Mouse (Mus musculus) urinary bladder, postnatal 10 days (tissue): Measurements from ENCODE around the gene Tm2d3.

Experiments used
- DNase-seq: peaks from one replicate; pipeline ENCODE4 v3.0.0; 2022; ENCODE audit warnings: low spot score

The Tm2d3 gene

DNA sequence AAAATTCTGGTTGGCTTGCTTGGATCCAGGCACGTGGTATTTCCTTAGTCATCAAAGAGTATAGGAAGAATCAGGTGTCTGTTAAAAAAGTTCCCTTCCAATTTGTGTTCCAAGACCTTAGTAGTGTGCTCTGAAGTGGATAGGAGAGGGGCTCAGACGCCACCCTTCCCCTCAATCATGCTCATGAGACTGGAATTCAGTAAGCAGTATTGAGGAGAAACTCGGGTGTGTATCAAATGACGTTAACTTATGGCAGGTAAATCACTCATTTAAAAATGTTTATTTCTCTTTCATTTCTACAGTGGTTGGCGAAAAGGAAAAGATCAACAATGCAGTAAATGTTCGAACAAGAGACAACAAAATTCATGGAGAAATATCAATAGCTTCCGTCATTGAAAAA is at the start of gene Tm2d3:
Gene Tm2d3, plus strand, starts transcription at position 301 of the 400 bp plus-strand sequence.
- no peak for DNase-seq

DNA sequence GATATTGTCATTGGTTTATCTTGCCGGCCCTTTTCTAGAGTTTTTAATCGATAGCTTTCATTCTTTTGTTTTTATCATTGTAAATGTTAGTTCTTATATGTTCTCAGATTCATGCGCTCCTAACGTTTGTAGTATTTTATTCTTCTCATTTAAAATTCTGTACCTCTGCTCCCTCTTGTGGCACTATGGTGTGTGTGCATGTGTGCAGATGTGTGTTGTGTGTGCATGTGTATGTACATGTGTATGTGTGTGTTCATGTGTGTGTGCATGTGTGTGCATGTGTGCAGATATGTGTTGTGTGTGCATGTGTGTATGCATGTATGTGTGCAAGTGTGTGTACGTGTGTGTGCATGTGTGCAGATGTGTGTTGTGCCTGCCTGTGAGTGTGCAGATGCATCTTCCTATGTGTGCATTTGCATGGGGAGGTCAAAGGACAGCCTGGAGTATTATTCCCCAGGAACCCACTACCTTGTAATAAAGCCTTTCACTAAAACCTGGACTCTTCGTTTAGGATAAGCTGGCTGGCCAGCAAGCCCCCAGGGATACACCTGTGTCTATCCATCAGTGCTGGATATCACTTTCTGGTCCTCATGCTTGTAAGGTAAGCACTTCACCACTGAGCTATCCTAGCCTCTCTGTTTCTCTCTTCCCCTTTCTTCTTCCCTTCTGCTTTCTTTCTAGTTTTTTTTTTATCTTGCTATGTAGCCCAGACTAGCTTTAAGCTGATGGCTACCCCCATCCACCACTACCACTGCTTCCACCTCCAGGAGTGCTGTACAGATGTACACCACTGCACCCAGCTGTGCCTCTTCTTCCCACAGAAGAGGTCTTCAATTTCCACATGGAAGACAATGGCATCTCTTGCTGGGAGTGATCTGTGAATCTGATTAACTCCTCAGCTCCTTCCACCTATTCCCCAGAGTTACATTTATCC is 48.3 kb upstream of the Tm2d3 start:
- no peak for DNase-seq

DNA sequence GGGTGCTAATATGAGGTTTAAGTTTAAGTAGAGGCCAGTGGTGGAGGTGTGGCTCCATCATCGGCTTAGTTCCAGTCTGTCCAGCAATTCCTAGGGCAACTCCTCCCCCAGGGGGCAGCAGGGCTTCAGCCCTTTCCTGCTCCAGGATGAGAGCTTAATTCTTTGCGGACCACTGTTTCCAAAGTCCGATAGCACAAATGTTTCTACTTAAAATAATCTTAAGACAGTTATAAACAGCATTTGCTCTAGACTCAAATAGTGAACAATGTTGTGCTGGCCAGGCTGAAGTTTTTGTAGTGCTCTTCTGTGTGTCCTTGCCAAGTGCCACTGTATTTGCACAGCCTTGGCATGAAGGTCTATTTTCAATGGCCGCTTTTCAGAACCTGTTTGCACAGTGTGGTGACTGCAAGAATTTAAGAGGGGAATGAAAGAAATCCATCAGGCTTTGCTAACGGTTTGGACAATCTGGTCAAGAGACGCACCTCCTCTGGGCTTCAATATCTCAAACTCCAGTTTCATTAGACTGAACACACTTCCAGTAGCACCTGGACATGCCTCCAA is 47.0 kb upstream of the Tm2d3 start:
- DNase-seq = no peak

DNA sequence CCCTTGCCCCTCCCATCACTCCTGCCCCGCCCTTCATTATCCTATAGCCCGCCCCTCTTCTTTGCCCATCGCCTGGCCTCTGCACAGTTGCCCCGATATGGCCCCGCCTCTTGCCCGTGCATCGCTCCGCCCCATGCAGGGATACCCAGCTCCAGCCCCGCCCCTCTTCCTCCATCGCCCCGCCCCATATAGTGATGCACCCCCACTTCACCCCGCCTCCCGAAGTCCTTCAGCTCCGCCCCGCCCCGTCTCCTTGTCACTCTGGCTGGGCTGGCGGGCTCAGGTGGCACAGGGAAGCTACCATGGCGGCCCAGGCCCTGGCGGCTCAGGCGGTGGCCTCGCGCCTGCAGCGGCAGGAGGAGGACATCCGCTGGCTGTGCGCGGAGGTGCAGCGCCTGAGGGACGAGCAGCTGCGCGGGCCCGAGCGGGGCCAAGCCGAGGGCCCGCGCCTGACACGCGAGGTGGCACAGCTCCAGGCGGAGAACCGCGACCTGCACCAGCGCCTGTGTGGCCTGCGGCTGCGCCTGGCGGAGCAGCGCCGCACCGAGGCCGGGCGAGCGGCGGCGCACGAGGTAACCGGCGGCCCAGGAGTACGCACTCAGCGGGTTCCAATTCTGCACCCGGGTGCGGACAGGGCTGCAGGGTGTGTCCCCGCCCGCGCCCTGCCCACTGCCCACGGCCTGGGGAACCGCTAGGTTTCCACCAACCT is 46.2 kb upstream of the Tm2d3 start, which contains the start of gene Tarsl2:
Gene Tarsl2, plus strand, starts transcription at position 256 of the 709 bp plus-strand sequence.
- peak; percentile 84 for DNase-seq

DNA sequence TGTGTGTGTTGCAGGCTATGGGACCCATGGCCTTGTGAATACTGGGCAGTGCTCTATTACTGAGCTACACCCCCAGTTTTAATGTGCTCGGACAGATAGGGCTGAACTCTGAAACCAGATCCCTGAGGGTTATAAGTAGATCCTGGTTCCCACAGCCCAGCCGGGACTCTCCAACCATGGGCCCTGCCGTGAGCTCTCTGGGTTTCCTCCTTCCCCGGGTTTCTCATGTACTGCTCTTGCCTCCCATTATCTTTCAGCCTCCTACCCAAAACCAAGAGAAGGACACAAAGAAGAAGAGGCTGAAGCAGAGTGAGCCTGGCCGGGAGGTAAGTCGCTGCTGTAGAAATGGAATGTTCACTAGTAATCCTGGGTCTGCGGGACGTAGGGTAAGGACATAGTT is 45.0 kb upstream of the Tm2d3 start:
- DNase-seq = no peak

DNA sequence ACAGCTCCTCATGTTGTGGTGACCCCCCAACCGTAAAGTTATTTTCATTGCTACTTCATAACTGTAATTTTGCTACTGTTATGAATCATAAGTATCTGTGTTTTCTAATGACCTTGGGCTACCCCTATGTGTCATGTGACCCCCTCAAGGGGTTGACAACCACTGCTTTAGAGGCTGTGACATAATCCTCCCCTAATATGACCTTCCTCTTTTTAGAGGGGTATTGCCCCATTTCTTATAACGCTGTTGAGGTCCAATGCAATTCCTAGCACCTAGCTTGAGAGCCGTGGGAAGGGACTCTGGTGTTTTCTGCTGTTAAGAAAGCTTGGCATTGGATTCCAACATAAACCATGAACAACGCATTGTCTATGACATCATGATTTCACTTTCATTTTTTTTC is 40.3 kb upstream of the Tm2d3 start:
- DNase-seq = no peak

DNA sequence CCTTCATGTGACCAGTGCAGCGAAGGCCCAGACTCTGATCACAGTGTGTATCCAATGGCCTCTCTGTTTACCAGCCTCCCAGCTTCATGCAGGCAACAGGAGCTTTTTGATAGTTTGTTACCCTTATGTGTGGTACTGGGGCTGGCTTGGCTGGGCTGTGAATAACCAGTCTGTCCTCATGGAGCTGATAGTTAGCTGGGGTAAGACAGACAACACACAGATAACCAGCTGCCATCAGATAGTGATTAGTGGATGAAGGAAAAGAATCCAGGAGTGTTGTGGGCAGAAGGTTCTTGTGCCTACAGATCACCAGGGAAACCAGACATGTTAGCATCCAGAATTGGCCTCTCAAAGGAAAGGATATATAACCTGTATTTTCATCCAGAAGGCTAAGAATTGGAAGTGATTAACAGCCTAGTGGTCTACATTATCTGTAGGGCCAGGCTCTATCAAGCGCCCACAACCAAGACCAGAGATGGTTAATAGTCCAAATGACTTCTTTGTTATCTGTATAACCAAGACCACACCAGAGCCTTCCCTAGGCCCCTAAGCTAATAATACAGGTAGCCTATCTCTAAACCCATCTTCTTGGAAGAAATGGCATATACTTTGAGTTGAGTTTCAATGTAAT is 33.4 kb upstream of the Tm2d3 start:
- no peak for DNase-seq

DNA sequence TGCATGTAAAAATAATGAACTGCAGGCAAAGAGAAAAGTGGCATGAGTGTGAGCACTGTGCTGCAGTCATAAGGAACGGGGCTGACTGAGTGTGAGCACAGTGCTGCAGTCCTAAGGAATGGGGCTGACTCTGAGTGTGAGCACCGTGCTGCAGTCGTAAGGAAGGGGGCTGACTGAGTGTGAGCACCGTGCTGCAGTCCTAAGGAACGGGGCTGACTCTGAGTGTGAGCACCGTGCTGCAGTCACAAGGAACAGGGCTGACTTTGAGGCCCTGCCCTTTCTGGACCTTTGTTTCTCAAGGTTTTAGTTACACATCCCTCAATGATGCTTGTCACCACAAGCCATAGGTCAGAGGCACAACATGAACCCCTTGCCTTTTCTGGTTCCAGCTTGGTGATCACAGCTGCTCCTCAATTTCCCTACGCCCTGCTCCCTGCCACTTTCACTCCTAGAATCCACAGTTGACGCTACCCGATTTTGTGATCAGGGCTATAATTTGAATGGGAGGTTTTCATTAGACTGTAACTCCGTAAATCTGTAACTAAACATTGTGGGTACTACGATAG is 27.7 kb upstream of the Tm2d3 start:
- no peak for DNase-seq

DNA sequence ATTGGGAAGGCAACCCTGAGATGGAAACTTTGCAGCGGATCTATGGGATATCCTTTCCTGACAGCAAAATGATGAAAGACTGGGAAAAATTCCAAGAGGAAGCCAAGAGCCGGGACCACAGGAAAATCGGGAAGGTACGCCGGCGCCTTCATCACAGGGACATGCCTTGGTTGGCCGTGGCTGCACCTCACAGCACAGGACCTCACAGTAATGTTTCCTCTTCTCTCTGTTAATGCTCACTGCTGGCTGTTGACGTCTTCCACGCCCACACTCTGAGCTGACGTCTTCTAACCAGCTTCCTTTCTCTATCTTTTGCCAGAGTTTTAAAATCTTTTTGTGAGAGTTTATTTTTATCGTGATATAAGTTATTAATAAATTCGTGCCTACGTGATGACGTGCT is 27.1 kb upstream of the Tm2d3 start:
- DNase-seq = no peak

DNA sequence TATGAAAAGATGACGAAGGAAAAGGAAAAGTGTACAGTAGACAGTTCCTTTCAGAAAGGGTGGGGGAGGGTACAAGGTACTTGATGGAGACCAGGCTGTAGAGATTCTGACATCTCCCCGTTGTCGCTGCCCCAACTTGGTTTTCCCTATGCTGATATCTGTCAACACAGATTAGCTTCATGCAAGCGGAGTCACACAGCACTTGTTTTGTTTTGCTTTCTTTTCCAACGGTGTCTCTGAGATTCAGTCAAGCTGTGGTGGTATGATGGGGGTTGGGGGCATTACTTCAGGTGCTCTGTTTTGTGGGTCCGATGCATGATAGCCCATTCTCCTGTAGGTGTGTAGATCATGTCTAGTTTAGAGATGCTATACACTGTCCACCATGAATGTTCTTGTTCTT is 23.5 kb upstream of the Tm2d3 start:
- no peak for DNase-seq

DNA sequence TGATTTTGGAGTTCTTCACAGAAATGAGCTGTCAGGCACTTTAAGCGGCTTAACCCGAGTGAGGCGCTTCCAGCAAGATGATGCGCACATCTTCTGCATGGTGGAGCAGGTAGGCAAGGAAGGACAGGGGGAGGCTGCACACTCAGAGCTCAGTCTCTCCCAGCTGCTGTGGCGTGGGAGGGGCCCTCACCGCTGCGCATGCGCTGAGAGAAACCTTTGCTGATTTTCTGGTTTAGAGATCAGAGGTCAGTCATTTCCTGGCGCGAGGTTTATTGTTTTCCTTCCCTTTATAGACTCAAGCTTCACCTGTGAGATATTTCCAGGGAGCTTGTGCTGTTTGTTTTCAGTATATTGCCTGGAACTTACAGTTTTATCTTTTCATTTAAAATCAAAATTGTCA is 12.9 kb upstream of the Tm2d3 start:
- DNase-seq = no peak

DNA sequence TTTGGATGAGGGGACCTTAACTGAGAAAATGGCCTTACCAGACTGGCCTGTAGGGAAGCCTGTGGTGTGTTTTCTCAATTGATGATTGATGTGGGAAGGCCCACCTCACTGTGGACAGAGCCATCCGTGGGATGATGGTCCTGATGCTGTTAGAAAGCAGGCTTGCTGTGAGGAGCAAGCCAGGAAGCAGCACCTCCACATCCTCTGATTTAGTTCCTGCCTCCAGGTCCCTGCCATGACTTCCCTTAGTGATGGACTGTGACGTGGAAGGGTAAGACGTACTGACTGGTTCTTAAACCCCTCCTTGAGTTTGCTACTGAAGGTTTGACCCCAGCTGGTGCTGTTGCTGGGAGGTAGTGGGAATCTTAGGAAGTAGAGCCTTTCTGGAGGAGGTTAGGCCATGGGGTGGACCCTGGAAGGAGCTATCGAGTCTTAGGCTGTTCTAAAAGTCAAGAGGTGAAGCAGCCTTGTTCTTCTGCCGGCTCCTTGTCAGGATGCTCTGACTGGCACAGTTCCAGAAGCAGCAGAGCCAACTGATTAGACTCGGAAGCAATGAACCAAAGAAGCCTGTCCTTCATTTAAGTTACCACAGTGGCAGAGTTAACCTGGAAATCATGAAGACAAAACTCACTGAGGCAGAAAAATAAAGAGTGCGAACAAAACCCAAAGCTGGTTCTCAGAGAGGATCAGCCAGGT is 11.9 kb upstream of the Tm2d3 start:
- no peak for DNase-seq

DNA sequence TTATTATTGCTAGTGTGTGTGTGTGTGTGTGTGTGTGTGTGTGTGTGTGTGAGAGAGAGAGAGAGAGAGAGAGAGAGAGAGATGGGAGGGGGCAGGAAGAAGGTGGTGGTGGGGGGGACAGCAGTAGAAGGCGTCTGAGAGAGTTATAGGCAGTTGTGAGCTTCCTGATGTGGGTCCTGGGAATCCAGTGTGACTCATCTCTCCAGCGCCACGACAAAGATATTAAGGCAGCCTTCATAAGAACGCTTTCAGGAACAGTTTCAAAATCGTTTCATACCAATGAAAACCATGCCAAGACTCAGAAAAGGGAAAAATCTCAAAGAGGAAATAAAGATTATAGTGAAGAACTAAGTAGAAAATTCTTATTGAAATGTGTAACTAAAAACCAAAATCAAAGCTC is 9.8 kb upstream of the Tm2d3 start:
- no peak for DNase-seq

DNA sequence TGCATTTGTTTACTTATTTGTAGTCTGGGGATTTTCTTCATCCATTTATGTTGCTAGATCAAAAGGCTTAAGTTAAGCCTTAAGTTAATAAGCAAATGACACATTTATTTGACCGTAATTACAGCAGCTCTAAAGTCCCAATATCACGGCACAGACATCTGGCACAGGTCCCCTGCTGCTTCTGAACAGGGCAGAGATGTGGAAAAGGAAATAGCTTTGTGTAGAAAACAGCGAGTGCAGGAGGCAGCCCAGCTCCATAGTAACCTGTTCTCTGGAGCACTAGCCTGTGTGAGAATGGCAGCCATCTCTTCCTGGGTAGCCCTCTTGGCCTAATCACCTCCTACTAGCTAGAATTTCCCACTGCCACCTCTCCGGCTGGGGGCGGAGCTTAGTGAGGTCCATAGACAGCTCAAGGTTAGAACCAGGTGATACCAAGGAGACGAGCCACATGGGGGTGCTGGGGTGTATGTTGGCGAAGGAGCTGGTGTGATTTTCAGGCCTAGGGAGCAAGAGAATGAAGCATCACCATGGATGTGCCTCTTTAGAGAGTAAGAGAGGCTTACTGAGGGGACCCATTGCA is 6.6 kb upstream of the Tm2d3 start:
- DNase-seq = no peak

DNA sequence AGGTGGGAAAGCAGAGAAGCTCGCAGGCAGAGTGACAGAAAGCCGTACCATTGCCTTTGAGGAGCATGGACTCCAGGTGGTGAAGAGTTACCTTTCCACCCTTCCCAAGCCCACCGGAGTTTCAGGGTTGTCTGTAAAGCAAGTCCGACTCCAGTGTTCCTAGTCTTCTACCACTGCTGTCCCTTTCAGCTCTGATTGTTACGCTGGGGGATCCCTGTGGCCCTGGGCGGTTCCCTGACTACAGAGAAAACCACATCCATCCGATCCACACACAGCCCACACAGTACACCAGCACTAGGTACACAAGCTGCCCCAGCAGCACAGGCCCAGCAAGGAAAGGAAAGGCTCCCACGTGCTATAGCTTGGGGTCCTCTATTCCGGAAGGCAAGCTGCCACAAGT is 4.3 kb upstream of the Tm2d3 start:
- DNase-seq = no peak

DNA sequence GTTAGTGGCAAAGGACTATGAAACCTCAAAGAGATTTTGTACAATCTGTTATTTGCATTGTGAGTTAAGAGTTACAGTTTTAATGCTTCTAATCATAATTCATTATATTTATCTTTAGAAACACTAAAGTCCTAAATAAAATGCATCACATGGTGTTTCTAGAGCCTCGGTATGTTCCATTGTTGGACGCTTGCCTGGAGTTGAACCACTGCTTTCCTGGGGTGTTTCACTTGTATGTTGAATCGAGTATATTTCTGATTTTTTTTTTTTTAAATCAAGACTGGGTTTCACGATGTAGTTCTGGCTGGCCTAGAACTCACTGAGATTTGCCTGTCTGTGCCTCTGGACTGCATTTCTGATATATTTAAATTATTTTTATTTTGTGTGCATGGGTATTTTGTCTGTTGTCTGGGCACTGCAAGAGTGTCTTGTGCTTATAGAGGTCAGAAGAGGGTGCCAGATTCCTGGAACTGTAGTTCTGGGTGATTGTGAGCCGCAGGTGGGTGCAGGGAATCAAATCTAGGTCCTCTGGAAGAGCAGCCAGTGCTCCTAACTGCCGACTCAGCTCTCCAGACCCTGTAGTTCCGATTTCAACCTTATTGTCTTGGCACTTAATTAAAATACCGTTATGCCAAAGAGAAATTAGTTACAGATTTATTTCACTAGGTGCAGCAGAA is 1.1 kb downstream of the Tm2d3 start:
- DNase-seq = no peak

DNA sequence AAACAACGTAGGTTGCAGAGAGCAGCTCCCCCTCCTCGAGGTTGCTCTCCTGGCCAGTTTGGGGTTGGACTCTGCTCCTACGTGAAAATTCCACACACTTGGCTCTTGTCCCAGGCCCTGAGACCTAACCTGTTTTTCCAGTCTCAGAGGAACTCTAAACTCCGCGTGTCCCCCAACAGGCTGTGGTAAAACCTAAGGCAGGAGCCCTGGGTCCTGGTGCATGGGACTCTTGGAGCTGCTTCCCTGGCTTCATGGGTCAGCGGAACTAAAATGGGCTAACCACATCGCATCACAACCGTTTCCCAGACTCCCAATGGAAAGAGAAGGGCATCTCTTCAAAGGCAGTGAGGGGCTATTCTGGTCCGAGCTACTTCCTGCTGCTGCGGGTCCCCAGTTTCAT is 1.9 kb downstream of the Tm2d3 start:
- no peak for DNase-seq

DNA sequence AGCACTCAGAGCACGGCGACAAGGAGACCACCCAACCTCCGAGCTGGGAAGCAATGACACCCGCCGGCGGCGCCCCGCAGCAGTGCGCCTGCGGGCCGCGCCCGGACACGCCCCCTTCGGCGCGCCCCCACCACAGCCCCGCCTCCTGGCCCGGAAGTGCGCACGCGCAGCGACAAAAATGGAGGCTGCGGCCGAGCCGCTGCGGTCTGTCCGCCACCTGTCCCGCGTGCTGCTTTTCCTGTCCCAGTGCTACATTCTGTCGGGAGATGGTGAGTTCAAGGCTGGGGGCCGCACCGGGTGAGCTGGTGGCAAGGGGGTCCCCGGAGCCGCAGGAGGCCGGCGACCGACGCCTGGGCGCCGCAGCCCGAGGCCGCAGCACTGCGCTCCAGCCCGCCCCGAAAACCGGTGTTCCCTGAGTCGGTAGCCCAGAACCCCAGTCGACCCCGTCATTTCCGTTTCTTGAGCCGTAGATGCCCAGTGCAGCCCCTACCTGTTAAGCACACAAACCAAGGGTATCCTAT is 2.4 kb downstream of the Tm2d3 start:
- DNase-seq = peak; percentile 58

DNA sequence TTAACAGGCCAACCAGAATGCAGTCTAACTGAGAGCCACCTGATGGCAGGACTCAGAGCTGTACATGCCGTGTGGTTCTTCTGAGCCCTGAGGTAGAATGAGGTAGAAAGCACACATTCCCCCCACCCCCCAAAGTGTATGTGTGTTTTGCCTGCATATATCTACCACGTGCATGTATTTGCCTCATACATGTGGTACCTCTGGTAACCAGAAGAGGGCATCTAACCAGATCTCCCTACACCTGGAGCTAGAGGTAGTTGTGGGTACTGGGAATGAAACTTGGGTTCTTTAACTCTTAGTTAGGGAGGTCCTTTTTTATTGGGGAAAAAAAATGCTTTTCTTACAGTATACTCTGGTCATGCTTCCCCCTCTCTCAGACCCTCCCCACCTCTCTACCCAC is 5.5 kb downstream of the Tm2d3 start:
- DNase-seq = no peak

DNA sequence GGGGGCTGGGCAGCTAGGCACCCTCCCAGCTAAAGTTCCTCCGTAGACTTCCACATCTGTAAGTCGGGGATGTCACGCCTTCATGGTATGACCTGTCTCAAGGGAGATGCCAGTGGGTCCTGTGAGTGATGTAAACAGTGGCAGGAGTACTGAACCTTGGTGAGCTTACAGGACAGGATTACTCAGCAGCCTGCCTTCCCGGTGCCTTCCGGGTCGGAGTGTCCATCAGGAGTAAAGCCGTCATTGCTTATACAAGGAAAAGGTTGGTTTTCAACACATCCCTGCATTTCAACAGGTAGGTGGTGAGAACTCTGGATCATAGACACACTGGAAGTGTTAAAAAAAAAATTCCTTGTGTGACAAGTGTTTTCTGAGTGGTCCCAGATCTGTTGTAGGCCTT is 11.1 kb downstream of the Tm2d3 start:
- DNase-seq = no peak
